Mouse (Mus musculus) lung, adult 18-20 months (tissue): Measurements from ENCODE around the gene Zfp652.

Source experiments
- DNase-seq, 2 experiments: peaks; one replicate each; pipeline ENCODE4 v3.0.0; 2022; ENCODE audit warnings: mixed read lengths in 2 of 2

Zfp652 gene

DNA sequence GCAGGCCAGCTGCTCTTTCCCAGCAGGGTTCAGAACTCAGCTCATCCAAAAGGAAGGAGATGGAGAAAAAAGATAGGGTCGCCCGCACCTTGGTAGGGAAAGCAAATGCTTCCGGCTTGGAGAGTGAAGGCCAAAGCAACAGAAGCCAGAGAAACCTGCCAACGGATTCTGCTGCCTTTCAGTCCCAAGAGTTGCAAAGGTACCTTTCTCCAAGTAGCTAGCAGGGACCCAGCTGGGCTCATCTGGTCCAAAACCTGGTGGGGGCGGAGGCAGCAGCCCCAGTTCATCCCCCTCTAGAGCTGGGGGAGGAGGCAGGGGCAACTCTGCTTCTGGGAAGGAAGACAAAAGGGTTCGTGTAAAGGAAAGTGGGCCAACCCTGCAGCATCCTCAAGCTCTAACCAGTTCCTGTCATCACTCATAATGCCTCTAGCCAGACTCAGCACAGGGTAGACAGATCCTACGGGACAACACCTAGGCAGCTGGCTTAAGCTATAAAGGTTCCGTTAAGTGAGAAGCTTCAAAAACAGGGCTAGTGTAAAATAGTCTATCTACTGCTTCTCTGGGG lies 120.6 kb downstream of the Zfp652 start:
- no peak for DNase-seq

GRCm38 (mm10) chr11:95833631-95834142 lies 121.2 kb downstream of the Zfp652 start:
- no peak for DNase-seq

DNA sequence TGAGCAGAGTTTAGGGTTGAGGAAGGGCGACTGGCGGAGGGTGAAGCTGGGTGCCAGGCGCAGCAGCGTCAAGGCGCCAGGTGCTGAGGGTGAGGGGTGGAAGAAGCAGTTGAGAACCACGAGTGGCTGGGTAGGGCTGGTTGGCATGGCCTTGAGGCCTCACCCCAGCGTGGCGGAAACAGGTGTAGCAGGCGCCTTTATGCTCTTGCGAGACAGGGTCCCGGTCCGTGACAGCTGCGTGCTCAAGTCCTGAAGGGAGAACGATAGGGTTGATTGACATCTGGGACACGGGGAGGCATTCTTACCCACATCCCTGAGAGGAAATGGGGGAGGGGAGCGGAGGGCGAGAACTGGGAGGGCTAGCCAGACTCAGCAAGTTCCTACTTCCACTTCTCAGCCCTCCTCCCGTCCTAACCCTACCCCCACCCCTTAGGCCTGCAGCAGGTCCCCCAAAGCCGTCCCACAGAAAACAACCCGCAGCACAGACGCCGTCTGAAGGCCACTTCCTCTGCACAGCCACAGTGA lies 121.7 kb downstream of the Zfp652 start:
- DNase-seq: peak; percentile 71 to 73

DNA sequence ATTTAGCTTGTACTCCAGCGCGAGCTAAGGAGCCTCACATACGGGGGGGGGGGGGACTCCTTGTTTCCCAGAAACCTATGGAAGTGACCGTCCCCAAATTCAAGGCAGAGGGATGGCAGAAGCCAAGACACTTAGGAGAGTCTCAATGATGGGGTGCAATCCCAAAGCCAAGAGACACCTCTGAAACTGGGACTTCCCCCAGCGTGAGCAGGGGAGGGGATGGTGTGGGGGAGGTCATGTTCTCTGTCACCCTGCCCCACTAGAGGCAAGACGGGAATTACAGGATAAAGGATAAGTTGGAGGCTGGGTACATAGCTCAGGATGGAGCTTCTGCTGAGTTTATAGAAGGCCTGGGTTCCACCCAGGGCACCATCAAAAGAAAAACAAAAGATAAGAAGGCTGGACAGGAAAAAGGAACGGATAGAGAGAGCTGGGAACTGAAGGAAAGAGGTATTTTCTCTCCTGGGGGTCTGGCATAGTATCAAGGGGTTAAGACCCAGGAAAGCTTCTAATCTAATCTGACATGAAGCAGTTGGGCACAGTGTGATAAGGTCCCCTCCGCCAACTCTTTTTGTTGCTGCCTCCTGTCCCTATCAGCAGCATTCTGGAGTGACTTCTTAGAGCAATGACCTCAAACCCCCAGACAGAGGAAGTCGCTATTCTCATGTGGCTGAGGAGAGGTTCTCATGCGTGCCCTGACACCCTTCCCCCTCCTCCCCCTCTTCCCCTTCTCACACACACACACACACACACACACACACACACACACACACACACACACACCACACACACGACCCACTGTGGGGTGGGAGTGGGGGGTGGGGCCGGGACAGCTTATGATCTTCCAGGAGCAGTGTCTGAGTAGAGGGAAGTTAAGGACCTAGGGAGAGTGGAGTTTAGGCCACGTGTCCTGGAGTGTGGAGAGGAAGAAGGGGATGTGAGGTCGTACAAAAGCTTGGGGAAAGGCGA lies 122.6 kb downstream of the Zfp652 start:
- DNase-seq: peak in 1 of 2 experiments; percentile 42

- DNase-seq: no peak
Observed at GRCm38 (mm10) chr11:95835832-95836231, 123.4 kb downstream of the Zfp652 start.

- DNase-seq: peak; percentile 32 to 58
Observed at GRCm38 (mm10) chr11:95836433-95836832, 124.0 kb downstream of the Zfp652 start.

DNA sequence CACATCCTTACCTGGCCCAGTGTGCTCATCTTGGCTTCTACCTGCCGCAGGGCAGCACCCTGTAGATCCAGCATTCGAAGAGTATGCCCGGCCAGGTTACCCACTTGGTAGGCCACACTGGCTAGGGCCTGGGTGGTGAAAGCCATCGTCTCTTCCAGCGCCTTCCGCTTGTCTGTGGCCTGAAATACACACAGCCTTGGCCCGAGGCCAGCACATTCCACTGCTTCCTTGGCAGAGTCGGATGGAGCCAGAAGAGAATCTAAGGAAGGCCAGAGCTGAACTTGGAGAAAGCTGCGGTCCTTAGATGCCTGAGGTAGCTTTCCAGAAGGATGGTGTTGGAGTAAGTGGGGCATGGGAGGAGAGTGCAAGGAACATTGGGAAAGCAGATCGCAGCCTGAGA lies 124.6 kb downstream of the Zfp652 start, which contains the start of gene Gngt2:
Gene Gngt2, plus strand, starts transcription at position 158 of the 400 bp plus-strand sequence.
- peak; percentile 91 to 92 for DNase-seq

DNA sequence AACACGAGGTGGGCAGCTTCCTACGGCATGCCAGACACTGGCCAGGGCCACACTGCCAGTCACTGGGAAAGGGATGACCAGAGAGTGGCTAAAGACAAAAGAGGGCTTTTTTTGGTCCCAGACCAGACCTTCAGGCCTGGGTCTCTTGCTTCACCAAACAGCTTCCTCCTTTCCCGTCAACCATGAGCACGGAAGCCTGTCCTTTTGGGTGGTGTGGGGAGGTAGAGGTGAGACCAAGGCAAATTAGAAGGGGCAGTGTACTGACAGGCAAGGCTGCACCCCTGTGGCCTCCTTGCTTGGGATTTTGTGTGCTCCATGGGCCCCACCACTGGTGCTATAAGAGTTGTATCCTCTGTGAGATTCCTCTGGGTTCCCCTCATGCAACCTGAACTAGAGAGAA lies 126.1 kb downstream of the Zfp652 start:
- DNase-seq: no peak

DNA sequence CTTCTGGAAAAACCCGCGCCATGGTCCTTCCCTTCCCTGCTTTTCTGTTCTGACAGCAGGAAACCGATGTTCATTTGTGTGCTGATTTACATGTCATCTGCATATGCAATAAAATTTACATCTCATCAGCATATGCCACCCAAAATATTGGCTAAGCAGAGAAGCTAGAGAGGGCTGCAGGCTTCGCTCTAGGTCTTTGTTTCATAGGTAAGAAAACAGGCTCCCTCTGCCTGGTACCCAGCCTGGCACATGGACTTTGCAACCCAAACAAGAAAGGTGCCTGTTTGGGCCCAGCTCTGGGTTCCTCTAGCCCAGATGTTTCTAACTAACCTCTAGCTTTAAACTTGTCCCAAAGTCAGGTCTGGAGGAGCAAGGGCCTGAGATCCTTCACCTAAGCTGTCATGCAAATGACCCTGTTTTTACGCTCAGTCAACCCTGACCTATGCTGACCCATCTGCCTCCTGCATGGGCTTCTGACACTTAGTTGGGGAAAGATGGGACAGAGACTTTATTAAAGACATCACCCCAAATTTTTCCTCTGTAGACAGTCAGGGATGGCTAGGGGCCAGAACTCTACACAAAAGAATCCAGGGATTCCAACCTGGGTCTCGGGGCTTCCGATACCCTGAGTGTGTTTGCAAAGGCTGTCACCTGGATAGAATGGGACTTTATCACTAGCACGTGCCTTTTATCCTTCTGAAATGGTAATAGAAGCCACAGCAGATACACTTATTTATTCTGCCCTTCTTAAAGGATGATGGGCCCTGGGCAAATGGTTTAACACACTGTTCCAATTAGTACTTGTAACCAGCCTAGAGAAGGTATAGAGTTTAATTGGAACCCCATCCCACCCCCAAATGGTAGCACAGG lies 126.8 kb downstream of the Zfp652 start:
- DNase-seq: no peak

- DNase-seq: no peak
Observed at GRCm38 (mm10) chr11:95840694-95841497, 128.4 kb downstream of the Zfp652 start.

GRCm38 (mm10) chr11:95841498-95841830 lies 129.0 kb downstream of the Zfp652 start:
- DNase-seq: no peak

GRCm38 (mm10) chr11:95842074-95842681 lies 129.7 kb downstream of the Zfp652 start, which contains the start of gene Abi3:
Gene Abi3 (minus strand): TSS chr11:95842476.
- DNase-seq: peak; percentile 80 to 84

- no peak for DNase-seq
Observed at GRCm38 (mm10) chr11:95842953-95843352, 130.5 kb downstream of the Zfp652 start.

DNA sequence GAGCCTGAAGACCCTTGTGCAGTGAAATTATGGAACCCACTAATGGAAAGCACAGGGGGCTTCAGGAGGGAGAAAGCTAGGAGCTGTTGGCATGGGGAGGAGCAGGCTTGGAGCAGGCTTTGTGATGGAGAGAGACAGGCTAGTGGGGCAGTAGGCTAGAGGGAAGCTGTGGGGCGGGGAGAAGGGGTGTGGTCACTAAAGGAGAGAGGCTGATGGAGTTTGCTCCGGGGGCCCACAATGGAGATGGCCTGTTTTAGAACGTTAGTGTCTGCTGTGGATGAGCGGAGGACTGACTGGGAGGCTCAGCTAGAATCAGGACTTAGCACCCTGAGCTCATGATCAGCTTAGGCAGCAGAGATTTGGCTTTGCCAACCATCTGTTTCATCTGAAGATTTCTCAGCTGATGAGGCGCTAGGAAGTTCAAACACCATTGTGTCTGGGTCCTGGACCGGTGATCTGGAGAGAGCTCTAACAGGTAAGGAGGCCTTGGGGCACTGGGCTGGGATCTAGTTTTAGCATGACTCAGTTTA lies 131.0 kb downstream of the Zfp652 start:
- peak in 1 of 2 experiments; percentile 52 for DNase-seq

DNA sequence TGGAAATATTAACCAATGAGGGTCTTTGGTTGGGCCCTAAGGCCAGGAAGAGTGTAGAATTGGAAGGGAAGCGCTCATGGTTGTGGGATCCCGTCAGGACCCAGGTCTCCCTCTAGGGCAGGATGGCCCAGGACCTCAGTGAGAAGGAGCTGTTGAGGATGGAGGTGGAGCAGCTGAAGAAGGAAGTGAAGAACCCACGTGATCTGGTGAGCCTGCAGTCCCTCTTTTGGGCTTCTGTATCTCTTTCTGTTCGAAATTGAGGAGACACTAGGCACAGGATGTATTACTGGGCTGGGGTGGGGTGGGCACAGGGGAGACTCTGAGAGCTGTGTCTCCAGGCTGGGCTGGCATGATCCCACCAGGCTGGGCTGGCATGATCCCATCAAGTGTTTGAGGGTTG lies 132.5 kb downstream of the Zfp652 start:
- no peak for DNase-seq

- no peak for DNase-seq
Observed at GRCm38 (mm10) chr11:95850898-95851297, 138.4 kb downstream of the Zfp652 start.

- DNase-seq: peak; percentile 75 to 78
Observed at GRCm38 (mm10) chr11:95853684-95854083, 141.2 kb downstream of the Zfp652 start.

- no peak for DNase-seq
Observed at GRCm38 (mm10) chr11:95857306-95857705, 144.8 kb downstream of the Zfp652 start.

DNA sequence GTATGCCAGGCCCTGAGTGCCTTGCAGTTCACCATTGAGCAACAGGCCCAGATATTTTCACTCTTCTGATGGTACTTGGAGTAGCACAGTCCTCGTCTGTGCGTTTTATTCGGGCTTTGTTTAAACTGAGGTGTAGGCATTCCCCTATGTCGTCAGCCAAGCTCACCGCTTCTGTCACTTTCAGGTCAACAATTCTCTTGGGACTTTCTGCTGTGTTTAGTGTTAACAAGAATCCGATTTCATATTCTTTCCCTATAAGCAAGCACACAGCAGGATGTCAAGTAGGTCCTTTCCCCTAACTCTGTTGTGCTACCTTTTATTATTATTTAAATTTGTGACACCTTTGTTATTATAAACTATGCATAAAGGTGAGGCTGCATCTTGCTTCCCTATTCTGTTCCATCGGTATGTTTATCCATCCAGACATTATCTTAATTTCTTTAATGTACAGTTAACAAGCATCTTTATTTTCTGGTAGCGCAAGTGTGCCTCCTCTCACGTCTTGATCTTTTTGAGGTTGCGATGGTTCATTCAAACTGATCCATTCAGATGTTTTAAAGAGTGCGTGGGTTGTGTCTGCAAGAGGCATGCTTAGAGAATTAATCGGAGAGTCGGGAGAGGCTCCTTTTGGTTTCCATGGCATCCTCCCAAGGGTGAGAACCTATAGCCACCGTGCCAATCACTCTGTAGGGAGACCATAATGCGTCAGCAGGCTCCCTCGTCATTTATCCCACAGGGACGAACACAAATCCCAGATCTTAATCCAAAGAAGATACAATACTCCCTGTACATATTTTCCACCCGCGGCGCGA lies 145.4 kb downstream of the Zfp652 start:
- DNase-seq: no peak
